Mouse (Mus musculus) brain, embryonic 14.5 days (tissue): ENCODE results near the gene Rcc1l.

ENCODE experiments used
- CTCF ChIP-seq: fragments of 200-500 bp; IDR thresholded peaks from 2 replicates; pipeline ENCODE4 v1.5.1; 2012; ENCODE audit warnings: inconsistent platforms, mild to moderate bottlenecking, moderate library complexity, borderline replicate concordance; ENCODE audit not compliant: insufficient read depth, insufficient read length; ENCODE audit errors: extremely low read depth
- POLR2A ChIP-seq: fragments of 200-500 bp; IDR thresholded peaks from 2 replicates; pipeline ENCODE4 v1.6.1; 2012; ENCODE audit warnings: mild to moderate bottlenecking, inconsistent platforms, borderline replicate concordance; ENCODE audit not compliant: poor library complexity, insufficient read depth, insufficient read length, severe bottlenecking; ENCODE audit errors: extremely low read depth

GRCm38 (mm10) chr5:134142381-134142780, 34.2 kb downstream of the Rcc1l start:
- no peak for TF ChIP-seq CTCF
- TF ChIP-seq POLR2A = no peak
